Mouse (Mus musculus): Measurements from ENCODE around the gene Map2k2. TPM values are rescaled to one million over a fixed set of nuclear protein-coding genes. Genes with fewer than 3 reads are reported as not detected.
A peak's percentile ranks its signal among the peaks of the same experiment; 100 is the strongest.

Map2k2 gene
- total RNA-seq, 2 experiments from 2014 or later: 134 to 141 TPM

DNA sequence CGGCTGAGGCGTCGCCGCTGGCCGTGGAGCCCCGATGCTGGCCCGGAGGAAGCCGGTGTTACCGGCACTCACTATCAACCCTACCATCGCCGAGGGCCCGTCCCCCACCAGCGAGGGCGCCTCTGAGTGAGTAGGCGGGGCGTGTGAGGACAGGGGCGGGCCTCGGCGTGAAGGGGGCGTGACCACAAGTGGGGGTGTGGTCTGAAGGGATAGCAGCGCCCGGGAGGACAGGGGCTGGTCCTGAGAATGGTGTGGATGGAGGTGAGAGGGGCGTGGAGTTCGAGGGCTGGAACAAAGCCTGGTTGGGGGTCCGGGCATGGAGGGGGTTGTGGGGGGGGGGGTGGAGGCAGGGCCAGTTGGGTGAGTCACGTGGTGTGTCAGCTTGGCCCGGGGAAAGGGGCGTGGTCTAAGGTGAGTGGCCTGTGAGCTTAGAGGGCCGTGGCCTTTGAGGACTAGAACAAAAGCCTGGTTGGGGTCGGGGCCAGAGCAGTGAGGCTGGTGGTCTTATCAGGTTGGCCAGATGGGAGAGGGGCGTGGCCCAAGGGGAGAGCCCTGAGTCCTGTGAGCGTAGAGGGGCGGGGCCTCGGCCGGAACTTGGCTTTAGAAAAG lies 502 bp downstream of the Map2k2 start:
- DNase-seq: peak; percentile 92

DNA sequence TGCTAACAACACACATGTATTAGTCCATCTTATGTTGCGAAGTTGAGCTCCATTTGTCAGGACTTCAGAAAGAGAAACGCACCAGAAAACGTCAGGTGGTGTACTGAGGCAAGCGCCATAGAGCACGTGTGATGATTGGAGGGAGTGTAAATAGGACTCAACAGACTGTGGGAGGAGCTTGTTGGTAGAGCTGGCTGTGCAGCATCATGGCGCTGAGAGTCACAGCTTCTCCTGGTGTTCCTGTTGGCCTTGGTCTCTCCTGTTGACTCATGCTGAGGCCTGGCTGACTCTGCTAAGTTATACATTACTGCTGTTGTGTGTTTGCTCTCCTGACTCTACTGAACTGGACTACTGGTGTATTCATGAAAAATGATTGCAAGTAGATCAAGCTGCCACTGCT lies 7.2 kb downstream of the Map2k2 start:
- no peak for DNase-seq

DNA sequence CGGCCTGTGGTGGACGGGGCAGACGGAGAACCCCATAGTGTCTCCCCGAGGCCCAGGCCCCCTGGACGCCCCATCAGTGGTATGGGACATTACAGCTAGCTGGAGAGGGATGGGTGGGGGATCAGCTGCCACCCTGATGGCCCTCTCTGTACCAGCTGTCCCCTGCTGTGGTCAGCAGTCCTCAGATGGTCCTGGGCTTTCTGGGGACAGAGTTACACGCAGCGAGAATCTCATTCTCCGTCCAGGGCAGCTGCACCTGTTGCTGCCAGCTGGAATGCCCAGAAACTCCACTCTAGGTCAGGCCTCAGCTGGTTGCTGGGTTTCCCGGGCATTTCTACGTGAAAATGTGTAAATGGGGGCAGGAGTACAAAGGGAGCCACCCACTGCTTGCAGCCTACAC lies 13.9 kb downstream of the Map2k2 start:
- DNase-seq: no peak

DNA sequence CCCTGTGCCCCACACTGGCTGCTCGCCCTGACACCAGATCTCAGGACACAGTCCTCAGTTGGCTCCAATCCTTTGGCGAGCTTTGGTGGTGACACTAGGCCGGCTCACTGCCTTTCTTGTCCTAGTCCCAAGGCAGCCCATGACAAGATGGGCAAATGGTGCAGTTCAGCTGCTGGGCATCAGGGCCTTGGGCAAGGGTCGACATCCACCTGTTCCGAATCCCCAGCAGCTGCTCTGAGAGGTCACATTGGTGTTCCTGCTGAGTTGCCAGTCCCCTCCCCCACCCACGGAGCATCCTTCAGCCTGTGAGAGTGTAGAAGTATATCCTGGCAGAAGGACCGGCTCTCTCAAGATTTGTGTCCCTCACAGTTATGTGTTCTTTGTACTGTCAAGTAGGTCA lies 14.9 kb downstream of the Map2k2 start:
- no peak for DNase-seq

DNA sequence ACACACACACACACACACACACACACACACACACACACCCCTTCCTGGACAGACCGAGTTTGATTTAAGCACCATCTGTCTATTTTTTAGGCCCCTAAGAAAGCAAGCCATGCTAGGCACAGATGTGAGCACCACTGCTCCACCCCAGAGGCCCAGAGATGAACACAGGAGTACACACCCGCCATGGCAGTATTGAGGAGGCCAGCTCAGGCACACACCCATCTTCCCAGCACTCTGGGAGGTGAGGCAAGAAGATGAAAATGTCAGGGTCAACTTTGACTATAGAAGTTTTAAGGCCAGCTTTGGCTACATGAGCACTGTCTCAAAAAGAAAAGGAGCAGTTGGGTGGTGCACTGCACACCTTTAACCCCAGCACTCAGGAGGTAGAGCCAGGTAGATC lies 17.2 kb downstream of the Map2k2 start:
- no peak for DNase-seq

DNA sequence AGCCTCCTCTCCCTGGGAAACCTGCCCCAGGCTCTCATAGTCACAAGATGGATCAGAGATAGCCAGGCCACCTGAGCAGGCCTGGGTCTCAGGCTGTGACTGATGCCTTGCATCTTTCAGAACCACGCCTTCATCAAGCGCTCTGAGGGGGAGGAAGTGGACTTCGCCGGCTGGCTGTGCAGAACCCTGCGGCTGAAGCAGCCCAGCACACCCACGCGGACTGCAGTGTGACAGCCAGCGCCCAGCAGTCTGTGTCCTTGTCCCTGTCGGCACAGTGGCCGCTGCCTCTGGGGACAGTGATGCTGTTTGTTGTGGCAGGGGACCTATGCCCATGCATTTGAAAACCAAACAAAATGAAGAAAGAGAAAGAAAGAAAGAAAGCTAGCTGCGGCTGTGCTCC lies 17.8 kb downstream of the Map2k2 start:
- no peak for DNase-seq

GRCm38 (mm10) chr10:81134181-81134587 lies 28.5 kb downstream of the Map2k2 start:
- DNase-seq: peak; percentile 64

DNA sequence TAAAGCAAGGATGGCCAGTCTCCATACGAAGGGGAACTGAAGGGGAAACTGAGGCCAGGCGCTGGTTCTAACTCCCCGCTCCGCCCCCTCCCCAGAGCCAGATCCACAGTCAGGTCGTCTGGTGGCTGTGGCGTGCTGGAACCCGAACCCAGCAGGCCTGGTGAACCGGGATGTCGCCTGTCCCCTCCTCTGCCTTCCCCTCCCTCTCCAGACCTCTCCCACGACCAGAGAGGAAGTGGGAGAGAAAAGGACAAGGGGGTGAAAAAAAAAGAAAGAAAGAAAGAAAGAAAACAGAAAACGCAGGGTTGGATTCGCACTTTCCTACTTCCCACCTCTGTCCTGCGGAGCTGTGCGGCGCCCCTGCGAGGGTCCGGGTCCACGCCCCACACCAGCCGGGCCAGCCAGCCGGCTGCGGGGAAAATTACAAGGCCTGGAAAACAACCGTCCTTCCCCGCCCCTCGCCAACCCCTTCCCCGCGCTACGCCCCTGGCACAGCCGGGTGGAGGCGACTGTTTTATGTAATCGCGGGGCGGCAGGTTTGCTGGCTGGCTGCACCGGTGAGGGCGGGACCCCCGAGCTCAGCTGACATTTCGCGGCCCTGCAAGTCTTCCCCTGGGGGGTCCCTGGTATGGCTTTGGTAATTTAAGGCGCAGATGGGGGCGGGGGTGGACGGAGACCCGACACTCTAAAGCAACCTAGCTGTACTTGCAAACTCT lies 29.4 kb downstream of the Map2k2 start, which contains the start of gene Zbtb7a:
Gene Zbtb7a (plus strand): TSS at position 255 of the 716 bp plus-strand sequence.
- peak; percentile 46 for DNase-seq

GRCm38 (mm10) chr10:81135831-81136705 lies 30.4 kb downstream of the Map2k2 start:
- peak; percentile 79 for DNase-seq

DNA sequence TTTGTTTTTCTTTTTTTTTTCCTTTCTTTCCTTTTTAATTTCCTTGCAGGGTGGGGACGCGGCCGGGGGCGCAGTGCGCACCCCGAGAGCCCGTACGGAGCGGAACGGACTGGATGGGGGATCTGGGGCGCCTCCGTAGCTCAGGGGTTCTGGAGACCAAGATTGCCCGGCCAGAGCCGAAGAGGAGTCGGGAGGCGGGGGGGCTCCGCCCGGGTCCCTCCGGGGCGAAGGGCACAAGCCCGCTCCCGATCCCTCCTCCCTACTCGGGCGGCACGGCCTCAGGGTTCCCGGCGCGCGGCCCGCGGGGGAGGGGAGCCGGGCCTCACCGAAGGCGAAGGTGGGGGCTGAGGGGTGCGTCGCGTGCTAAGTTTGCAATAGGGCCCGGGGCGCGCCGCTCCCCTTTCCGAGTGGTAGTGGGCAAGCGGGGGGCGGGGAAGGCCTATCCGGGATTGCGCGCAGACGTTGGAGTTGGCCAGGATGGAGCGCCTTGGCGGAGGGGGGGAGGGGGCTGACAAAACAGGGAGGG lies 31.1 kb downstream of the Map2k2 start:
- DNase-seq: peak; percentile 82

- DNase-seq: peak; percentile 100
Measured at GRCm38 (mm10) chr10:81137252-81138130, 31.8 kb downstream of the Map2k2 start.

GRCm38 (mm10) chr10:81138131-81138782 lies 32.5 kb downstream of the Map2k2 start:
- peak; percentile 69 for DNase-seq

- no peak for DNase-seq
Measured at GRCm38 (mm10) chr10:81138821-81139528, 33.3 kb downstream of the Map2k2 start.

DNA sequence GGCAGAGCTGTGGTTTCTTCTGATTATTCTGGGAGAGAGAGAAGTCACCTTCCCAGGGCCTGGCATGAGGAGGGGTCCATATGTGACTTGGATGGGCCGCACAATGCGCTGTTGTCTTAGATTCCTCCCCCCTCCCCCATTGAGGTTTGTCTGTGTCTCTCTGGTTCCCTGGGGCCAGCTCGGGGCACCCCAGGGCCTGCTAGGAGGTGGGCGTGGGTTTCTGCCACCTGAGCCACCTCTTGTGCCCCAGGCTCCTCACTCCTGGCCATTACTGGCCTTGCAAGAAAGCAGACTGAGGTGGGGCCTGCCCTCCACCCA lies 33.8 kb downstream of the Map2k2 start:
- no peak for DNase-seq

DNA sequence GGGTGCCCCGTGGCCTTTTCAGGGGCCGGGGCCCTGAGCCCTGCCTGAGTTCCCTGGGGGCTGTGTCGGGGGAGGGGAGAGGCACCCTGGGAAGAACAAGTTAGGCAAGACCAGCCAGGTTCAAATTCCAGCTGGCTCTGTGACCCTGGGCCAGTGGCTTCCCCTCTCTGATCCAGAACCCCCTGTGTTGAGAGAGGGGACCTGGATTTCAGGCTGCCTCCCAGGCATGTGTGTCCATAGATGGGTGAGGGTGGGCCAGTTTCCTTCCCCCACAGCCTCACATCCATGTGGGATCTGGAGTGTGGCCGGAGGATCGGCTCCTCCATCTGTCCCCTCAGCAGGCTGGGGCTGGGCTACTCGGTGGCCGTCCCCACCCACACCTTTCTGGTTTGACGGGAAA lies 34.3 kb downstream of the Map2k2 start:
- no peak for DNase-seq

- no peak for DNase-seq
Measured at GRCm38 (mm10) chr10:81140717-81141454, 35.2 kb downstream of the Map2k2 start.

- no peak for DNase-seq
Measured at GRCm38 (mm10) chr10:81141455-81142210, 35.9 kb downstream of the Map2k2 start.

DNA sequence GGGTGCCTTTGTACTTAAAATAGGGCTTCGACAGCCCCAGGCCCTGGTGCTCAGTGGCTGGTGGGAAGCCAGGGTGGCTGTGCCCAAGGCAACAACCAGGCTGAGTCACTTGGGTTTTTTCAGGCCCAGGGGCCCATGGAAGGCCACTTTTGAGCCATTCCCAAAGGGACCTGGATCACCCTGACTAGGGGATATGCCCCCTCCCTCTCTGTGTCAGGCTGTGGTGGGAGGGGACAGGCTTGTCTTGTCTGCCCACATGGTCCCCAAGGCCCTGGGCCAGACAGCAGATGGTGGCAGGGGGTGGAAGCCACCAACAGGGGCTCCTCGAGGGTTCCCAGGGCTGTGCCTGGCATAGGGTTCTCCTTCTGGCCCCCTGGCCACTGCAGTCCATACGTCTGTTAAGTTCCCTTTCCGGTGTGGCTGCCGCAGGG lies 36.9 kb downstream of the Map2k2 start:
- no peak for DNase-seq

- no peak for DNase-seq
Measured at GRCm38 (mm10) chr10:81143157-81143633, 37.5 kb downstream of the Map2k2 start.
